Mouse (Mus musculus) heart, postnatal 0 days (tissue): Measurements from ENCODE around the gene Ranbp6.

ENCODE experiments used
- CTCF ChIP-seq: IDR thresholded peaks from 2 replicates; pipeline ENCODE4 v1.5.1; 2016; ENCODE audit warnings: antibody characterized with exemption, control low read depth, low read depth
- EP300 ChIP-seq: IDR thresholded peaks from 2 replicates; pipeline ENCODE4 v1.6.1; 2016; ENCODE audit warnings: antibody characterized with exemption, low read depth

- TF ChIP-seq CTCF (no peak), EP300 (no peak)
Measured at GRCm38 (mm10) chr19:29810022-29810421, 2.8 kb downstream of the Ranbp6 start.
